Mouse (Mus musculus): Measurements from ENCODE around the gene Gm17482.

DNA sequence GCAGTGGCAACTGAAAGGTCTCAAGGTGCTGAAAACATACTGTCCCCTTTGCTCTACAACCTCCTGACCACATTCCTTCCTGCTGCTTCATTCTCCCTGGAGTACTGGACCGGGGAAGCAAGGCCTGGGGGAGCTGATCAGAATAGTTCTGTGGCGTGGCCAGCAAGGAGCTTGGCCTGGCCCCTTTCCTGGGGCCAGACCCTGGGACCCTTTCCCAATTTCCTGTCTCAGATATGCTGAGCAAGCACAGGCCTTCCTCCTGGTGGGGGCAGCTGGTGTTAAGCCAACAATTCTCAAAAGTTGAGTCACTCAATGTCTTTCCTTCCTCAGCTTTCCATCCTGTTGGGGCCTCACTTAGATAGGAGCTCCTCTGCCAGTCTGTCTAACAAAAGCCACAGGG lies 42.9 kb downstream of the Gm17482 start:
- no peak for TF ChIP-seq CTCF (IDR thresholded peaks at IDR 0.05; ENCODE audit: extremely low read depth, insufficient read depth, low read length)
- TF ChIP-seq POLR2A (IDR thresholded peaks at IDR 0.05; ENCODE audit: extremely low read depth, insufficient read depth, low read length): no peak

Measured in cortical plate, adult 2 months (tissue).